ENCODE assay signal across 8 mouse cellular contexts in genomic region chr2:103957649-103958546, GRCm38 (mm10). TPM values are rescaled to one million over a fixed set of nuclear protein-coding genes. Genes with fewer than 3 reads are reported as not detected.
DNase-seq lines count a peak whose midpoint lies in the region; ATAC-seq and TF ChIP-seq lines count a peak whose summit lies in the region.

Gene Lmo2, plus strand, starts transcription at chr2:103957986.

- H3K27me3 ChIP-seq in embryonic facial prominence, embryonic 11.5 days (ENCODE audit: control insufficient read depth, insufficient read depth, low read length), result no peaks in the 10 kb centered on the region
- no peaks in the 10 kb centered on the region for H3K27me3 ChIP-seq in limb, embryonic 14.5 days (ENCODE audit: control insufficient read depth, insufficient read depth, low read length)
- no peaks in the 10 kb centered on the region for H3K27me3 ChIP-seq in small intestine, adult 2 months (ENCODE audit: control insufficient read depth, insufficient read depth, low read length)

- no peak for TF ChIP-seq CTCF in small intestine, adult 2 months (IDR thresholded peaks at IDR 0.05; ENCODE audit: extremely low read depth, insufficient read length, insufficient replicate concordance, low read depth, low read length)

- no peak within 1 kb of the TSS for H3K27ac ChIP-seq in embryonic facial prominence, embryonic 11.5 days (replicated peaks; ENCODE audit: low read depth, low read length)
- no peak within 1 kb of the TSS for H3K27ac ChIP-seq in limb, embryonic 14.5 days (replicated peaks; ENCODE audit: low read depth, low read length)
- no peak within 1 kb of the TSS for H3K27ac ChIP-seq in small intestine, adult 2 months (ENCODE audit: insufficient read depth, low read depth, low read length)

- ATAC-seq in embryonic facial prominence, embryonic 11.5 days (replicated peaks; ENCODE audit: insufficient number of reproducible peaks, low FRiP score, low TSS enrichment, low read depth), result no peak
- no peak for ATAC-seq in limb, embryonic 14.5 days (ENCODE audit: low FRiP score, low read depth)

- H3K4me3 ChIP-seq in embryonic facial prominence, embryonic 11.5 days (ENCODE audit: low read depth, low read length), result no peak within 1 kb of the TSS
- no peak within 1 kb of the TSS for H3K4me3 ChIP-seq in limb, embryonic 14.5 days (replicated peaks; ENCODE audit: low read length)
- H3K4me3 ChIP-seq in small intestine, adult 2 months (ENCODE audit: low read depth, low read length), result no peak within 1 kb of the TSS

- intact Hi-C loops in heart, postnatal 36 days (cut with DNase I), result no loop called here

- no peak within 1 kb of the TSS for H3K9ac ChIP-seq in embryonic facial prominence, embryonic 11.5 days (replicated peaks; ENCODE audit: low read length)
- no peak within 1 kb of the TSS for H3K9ac ChIP-seq in limb, embryonic 14.5 days (ENCODE audit: low read depth, low read length, severe bottlenecking)

- H3K4me2 ChIP-seq in embryonic facial prominence, embryonic 11.5 days (ENCODE audit: low read depth, low read length), result no peak within 1 kb of the TSS
- no peak within 1 kb of the TSS for H3K4me2 ChIP-seq in limb, embryonic 14.5 days (replicated peaks; ENCODE audit: low read depth, low read length, severe bottlenecking)

- no peak for TF ChIP-seq POLR2A in limb, embryonic 14.5 days (IDR thresholded peaks at IDR 0.05; ENCODE audit: borderline replicate concordance, extremely low read depth, insufficient read depth, insufficient read length)
- TF ChIP-seq POLR2A in small intestine, adult 2 months (IDR thresholded peaks at IDR 0.05; ENCODE audit: low read depth, low read length), result no peak

- no peaks in the 10 kb centered on the region for H3K36me3 ChIP-seq in embryonic facial prominence, embryonic 11.5 days (replicated peaks; ENCODE audit: control insufficient read depth, insufficient read depth, low read depth, low read length)
- H3K36me3 ChIP-seq in limb, embryonic 14.5 days (ENCODE audit: control insufficient read depth, insufficient read depth, low read length), result no peaks in the 10 kb centered on the region
- H3K36me3 ChIP-seq in small intestine, adult 2 months (ENCODE audit: control insufficient read depth, insufficient read depth, low read length), result no peaks in the 10 kb centered on the region

- DNase-seq in layer of hippocampus, adult 18-20 months (ENCODE audit: low spot score in 2 of 2), result no peak
- no peak for DNase-seq in layer of hippocampus, adult 9-11 months
- DNase-seq in embryonic facial prominence, embryonic 11.5 days (ENCODE audit: low spot score), result no peak
- no peak for DNase-seq in heart, postnatal 36 days
- DNase-seq in limb, embryonic 14.5 days (ENCODE audit: low spot score), result no peak
- DNase-seq in cerebellum, postnatal 14 days, result no peak
- DNase-seq in Muller cell, postnatal 12 days (ENCODE audit: inconsistent ontology term), result no peak

- WGBS in embryonic facial prominence, embryonic 11.5 days, result 68% methylated on average over 10 of the region's 10 CpGs
- WGBS in limb, embryonic 14.5 days, result 58% methylated on average over 10 of the region's 10 CpGs
- WGBS in small intestine, adult 2 months, result 45% methylated on average over 10 of the region's 10 CpGs

- H3K4me1 ChIP-seq in embryonic facial prominence, embryonic 11.5 days (ENCODE audit: control insufficient read depth, insufficient read depth, low read length), result no peaks in the 10 kb centered on the region
- H3K4me1 ChIP-seq in limb, embryonic 14.5 days (ENCODE audit: control insufficient read depth, insufficient read depth, low read length), result no peaks in the 10 kb centered on the region
- no peaks in the 10 kb centered on the region for H3K4me1 ChIP-seq in small intestine, adult 2 months (ENCODE audit: control insufficient read depth, insufficient read depth, insufficient read length, low read length)

- H3K9me3 ChIP-seq in embryonic facial prominence, embryonic 11.5 days (replicated peaks; ENCODE audit: control insufficient read depth, low read length), result no peaks in the 10 kb centered on the region
- H3K9me3 ChIP-seq in limb, embryonic 14.5 days (ENCODE audit: control insufficient read depth, low read length), result no peaks in the 10 kb centered on the region

RNA-seq across cellular contexts. Expression of gene Lmo2, which starts in this region (rescaled TPM):
- total RNA-seq in layer of hippocampus, adult 18-20 months (2021), result 10 to 100 TPM; 19.0 to 19.8 TPM
- polyA plus RNA-seq in embryonic facial prominence, embryonic 11.5 days (2014; fragmentation: Nextera tagmentation; extraction: Ambion mirVana), result 16.2 and 18.8 TPM in 2 replicates
- total RNA-seq in heart, postnatal 36 days (2021), result 10 to 100 TPM; 21.1 to 25.3 TPM
- polyA plus RNA-seq in limb, embryonic 14.5 days (2012; rRNA removed), result 17.8 and 18.1 TPM in 2 replicates
- 17.8 and 19.4 TPM in 2 replicates for polyA plus RNA-seq in limb, embryonic 14.5 days (2014; fragmentation: Nextera tagmentation; extraction: Ambion mirVana)
- polyA plus RNA-seq in small intestine, adult 2 months (2012; rRNA removed), result 7.5 and 13.1 TPM in 2 replicates
